Mouse (Mus musculus) embryo, embryonic 11.5 days (tissue): ENCODE measurements around the gene Sat2.

ENCODE experiments used
- DNase-seq: peaks from one replicate; pipeline ENCODE4 v3.0.0-alpha.2; 2012; ENCODE audit warnings: low read depth, low spot score

Gene Sat2

GRCm38 (mm10) chr11:69670786-69671725 lies 49.2 kb downstream of the Sat2 start:
- DNase-seq, result peak; percentile 89

DNA sequence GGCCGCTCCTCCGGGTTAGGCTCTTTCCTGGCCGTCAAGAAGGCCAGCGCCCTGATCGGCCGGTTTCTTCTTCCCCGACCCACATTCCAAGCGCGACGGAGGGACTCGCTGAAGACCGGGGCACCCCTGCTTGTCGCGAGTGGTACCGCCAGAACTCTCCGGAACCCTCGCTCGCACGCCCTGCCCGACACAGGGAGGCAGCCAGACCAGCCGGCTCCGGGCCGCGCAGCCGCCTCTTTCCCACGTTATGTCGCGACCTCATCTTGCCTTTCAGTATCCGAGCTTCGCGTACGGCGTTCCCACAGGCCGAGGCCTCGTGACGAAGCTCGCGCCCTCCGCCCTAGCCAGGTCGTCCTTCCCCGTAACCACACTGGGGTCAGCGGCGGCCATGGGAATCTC lies 49.9 kb downstream of the Sat2 start:
- no peak for DNase-seq

GRCm38 (mm10) chr11:69672211-69672706 lies 50.4 kb downstream of the Sat2 start, which contains the start of gene Eif4a1:
Eif4a1 (minus strand) TSS chr11:69672423.
- peak; percentile 100 for DNase-seq
